ENCODE assay signal across 9 mouse cellular contexts in the genomic region with DNA sequence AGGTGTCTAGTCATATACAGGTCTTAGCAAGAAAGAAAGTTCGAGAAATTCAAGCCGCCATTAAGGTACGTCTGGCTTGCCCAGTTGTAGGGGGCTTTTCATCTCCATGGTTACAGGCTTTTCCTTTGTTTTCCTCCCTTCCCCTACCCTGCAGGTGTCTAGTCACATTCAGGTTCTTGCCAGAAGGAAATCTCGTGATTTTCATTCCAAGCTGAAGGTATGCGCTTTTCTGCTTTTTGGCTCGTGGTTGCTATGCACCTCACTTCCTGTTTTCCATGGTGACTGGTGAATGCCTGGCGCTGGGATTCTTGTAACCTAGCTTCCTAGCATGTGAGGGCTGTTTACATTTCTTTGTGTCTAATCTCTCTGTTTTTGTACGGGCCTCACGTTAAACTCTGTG.
DNase-seq lines count a peak whose midpoint lies in the region; ATAC-seq lines count a peak whose summit lies in the region.
"Had no signal": no experiment of that assay in that cellular context is flagged by ENCODE, and none has a peak within 500 bp of the region (broad histone marks: within the 10 kb centered on the region; RNA-seq: fewer than 3 reads in every experiment).

No protein-coding gene starts in this region.

- intact Hi-C loops in heart, postnatal 36 days (cut with DNase I), result no loop called here

- H3K4me2 ChIP-seq in heart, embryonic 12.5 days, result peak overlapping the region; percentile 34; the same call in 1 of the 2 replicates
- H3K4me2 ChIP-seq in forebrain, embryonic 16.5 days (ENCODE audit: low read length), result peak overlapping the region; percentile 59
- H3K4me2 ChIP-seq in lung, embryonic 16.5 days (ENCODE audit: low read depth, low read length), result peak overlapping the region; percentile 48

- WGBS in heart, embryonic 12.5 days, result 43% methylated on average over 9 of the region's 9 CpGs
- 2% methylated on average over 9 of the region's 9 CpGs for WGBS in forebrain, embryonic 16.5 days
- WGBS in lung, embryonic 16.5 days, result 20% methylated on average over 9 of the region's 9 CpGs

- H3K4me1 ChIP-seq in heart, embryonic 12.5 days (replicated peaks), result peaks cover 13% of the 10 kb centered on the region
- peaks cover 31% of the 10 kb centered on the region for H3K4me1 ChIP-seq in forebrain, embryonic 16.5 days (replicated peaks; ENCODE audit: control insufficient read depth, insufficient read depth, low read length)
- peaks cover 9% of the 10 kb centered on the region for H3K4me1 ChIP-seq in lung, embryonic 16.5 days (replicated peaks; ENCODE audit: control insufficient read depth, insufficient read depth, low read length)

- H3K4me3 ChIP-seq in heart, embryonic 12.5 days, result no peak overlapping the region
- H3K4me3 ChIP-seq in forebrain, embryonic 16.5 days (replicated peaks; ENCODE audit: low read length), result peak overlapping the region; percentile 35
- 0 out of 2 replicates have a peak overlapping the region, but pooled peaks have one; percentile 22 for H3K4me3 ChIP-seq in lung, embryonic 16.5 days (ENCODE audit: low read length)

- DNase-seq in heart, postnatal 36 days, result no peak
- peak; percentile 73 for DNase-seq in WW6 (ENCODE audit: low read depth, low spot score)
- no peak for DNase-seq in adrenal gland, adult 8-10 months
- no peak for DNase-seq in c-Kit-positive CD71-positive TER-119-positive erythroid progenitor cells, embryonic 14.5 days (ENCODE audit: low spot score)

- no peak for ATAC-seq in heart, embryonic 12.5 days (ENCODE audit: insufficient number of reproducible peaks, low FRiP score)
- peak; percentile 76 for ATAC-seq in forebrain, embryonic 16.5 days
- peak; percentile 39; the same call in 1 of the 2 replicates for ATAC-seq in lung, embryonic 16.5 days (ENCODE audit: low read depth)
- ATAC-seq in megakaryocyte-erythroid progenitor cell, adult 5-6 weeks (replicated peaks; ENCODE audit: low FRiP score, low TSS enrichment, poor library complexity, severe bottlenecking), result no peak

- peak overlapping the region; percentile 18; the same call in 1 of the 2 replicates for H3K27ac ChIP-seq in heart, embryonic 12.5 days (ENCODE audit: poor library complexity, severe bottlenecking)
- peak overlapping the region; percentile 91 for H3K27ac ChIP-seq in forebrain, embryonic 16.5 days (ENCODE audit: low read length)
- H3K27ac ChIP-seq in lung, embryonic 16.5 days (ENCODE audit: low read length), result peak overlapping the region; percentile 53

- H3K9me3 ChIP-seq in heart, embryonic 12.5 days (replicated peaks), result peaks cover 5% of the 10 kb centered on the region; the same call in 1 of the 2 replicates
- H3K9me3 ChIP-seq in forebrain, embryonic 16.5 days (ENCODE audit: control insufficient read depth, low read length), result no peaks in the 10 kb centered on the region
- H3K9me3 ChIP-seq in lung, embryonic 16.5 days (ENCODE audit: control insufficient read depth, low read length), result peaks cover 5% of the 10 kb centered on the region; the same call in 1 of the 2 replicates

- H3K9ac ChIP-seq in heart, embryonic 12.5 days, result no peak overlapping the region
- H3K9ac ChIP-seq in forebrain, embryonic 16.5 days (replicated peaks; ENCODE audit: low read depth, low read length), result 0 out of 2 replicates have a peak overlapping the region, but pooled peaks have one; percentile 23
- no peak overlapping the region for H3K9ac ChIP-seq in lung, embryonic 16.5 days (ENCODE audit: low read length)

- no peaks in the 10 kb centered on the region for H3K27me3 ChIP-seq in heart, embryonic 12.5 days (replicated peaks)
- H3K27me3 ChIP-seq in forebrain, embryonic 16.5 days (replicated peaks; ENCODE audit: control insufficient read depth, insufficient read depth, low read length), result no peaks in the 10 kb centered on the region
- H3K27me3 ChIP-seq in lung, embryonic 16.5 days (ENCODE audit: control insufficient read depth, insufficient read depth, low read depth, low read length), result no peaks in the 10 kb centered on the region

- H3K36me3 ChIP-seq in heart, embryonic 12.5 days, result peaks cover 19% of the 10 kb centered on the region
- H3K36me3 ChIP-seq in forebrain, embryonic 16.5 days (ENCODE audit: control insufficient read depth, insufficient read depth), result no peaks in the 10 kb centered on the region
- H3K36me3 ChIP-seq in lung, embryonic 16.5 days (ENCODE audit: control insufficient read depth, insufficient read depth, low read length), result no peaks in the 10 kb centered on the region
- H3K36me3 ChIP-seq: G1E had no signal

Comparison
In these comparisons a context has a peak if more than half of its experiments do, and no peak if none do; other contexts are left out.
1. ATAC-seq: peak in forebrain, embryonic 16.5 days (single experiment) and lung, embryonic 16.5 days (single experiment); none in heart, embryonic 12.5 days (single experiment) and megakaryocyte-erythroid progenitor cell, adult 5-6 weeks (single experiment).
2. H3K27ac ChIP-seq: peak in every context shown above with its lines; median percentile 91 in forebrain, embryonic 16.5 days; 53 in lung, embryonic 16.5 days; 18 in heart, embryonic 12.5 days.
3. Peak in every context shown above with its lines, with median percentiles within 50 percentile points of each other: H3K4me2 ChIP-seq.